8 mouse cellular contexts compared by ENCODE assay signal in the genomic region with DNA sequence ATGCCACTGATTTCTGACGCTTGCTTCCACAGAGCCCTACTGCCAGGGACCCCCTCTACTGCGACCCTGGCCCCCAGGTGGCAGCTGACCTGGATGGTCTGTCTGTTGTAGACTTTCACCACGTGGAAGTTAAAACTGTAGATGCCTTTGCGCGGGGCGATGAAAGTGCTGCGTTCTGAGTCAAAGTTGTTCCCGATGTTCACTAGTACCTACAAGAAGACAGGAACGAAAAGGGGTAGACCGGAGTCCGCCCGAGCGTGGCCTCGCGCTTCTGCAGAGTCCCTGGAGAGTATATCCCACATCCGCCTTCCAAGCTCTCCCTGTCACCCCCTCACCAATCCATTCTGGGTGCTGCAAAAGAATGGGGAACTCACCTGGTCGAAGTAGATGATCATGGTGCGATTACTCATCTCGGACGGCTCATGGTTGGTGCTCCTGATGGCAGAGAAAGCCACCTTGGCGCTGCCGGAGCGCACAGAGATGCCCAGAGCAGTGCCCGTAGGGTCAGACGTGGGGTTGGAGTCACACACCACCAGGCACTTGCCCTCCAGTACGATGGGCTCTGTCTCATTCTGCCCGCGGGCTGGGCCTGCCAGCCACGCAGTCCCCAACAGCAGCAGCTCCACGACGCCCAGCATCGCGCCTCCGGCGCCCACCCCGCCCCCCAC. TPM values are rescaled to one million over a fixed set of nuclear protein-coding genes. Genes with fewer than 3 reads are reported as not detected.
DNase-seq lines count a peak whose midpoint lies in the region; ATAC-seq and TF ChIP-seq lines count a peak whose summit lies in the region.

No protein-coding gene starts in this region.

- 2% methylated on average over 32 of the region's 36 CpGs for WGBS in lung, embryonic 16.5 days
- WGBS in embryonic facial prominence, embryonic 10.5 days = under 1% methylated on average over 36 of the region's 36 CpGs
- 1% methylated on average over 30 of the region's 36 CpGs for WGBS in hindbrain, embryonic 16.5 days
- under 1% methylated on average over 35 of the region's 36 CpGs for WGBS in midbrain, postnatal 0 days
- WGBS in thymus, adult 2 months = 11% methylated on average over 36 of the region's 36 CpGs

- peak overlapping the region; percentile 55 for H3K4me3 ChIP-seq in lung, embryonic 16.5 days (ENCODE audit: low read length)
- H3K4me3 ChIP-seq in embryonic facial prominence, embryonic 10.5 days = peak overlapping the region; percentile 69
- peak overlapping the region; percentile 76 for H3K4me3 ChIP-seq in hindbrain, embryonic 16.5 days (ENCODE audit: low read length)
- H3K4me3 ChIP-seq in midbrain, postnatal 0 days (ENCODE audit: low read depth, low read length) = peak overlapping the region; percentile 58
- no peak overlapping the region for H3K4me3 ChIP-seq in thymus, adult 2 months (ENCODE audit: control insufficient read depth, insufficient read depth, low read length)

- H3K36me3 ChIP-seq in lung, embryonic 16.5 days (ENCODE audit: control insufficient read depth, insufficient read depth, low read length) = no peaks in the 10 kb centered on the region
- no peaks in the 10 kb centered on the region for H3K36me3 ChIP-seq in embryonic facial prominence, embryonic 10.5 days (replicated peaks)
- no peaks in the 10 kb centered on the region for H3K36me3 ChIP-seq in hindbrain, embryonic 16.5 days (ENCODE audit: control insufficient read depth, insufficient read depth, low read length)
- no peaks in the 10 kb centered on the region for H3K36me3 ChIP-seq in midbrain, postnatal 0 days (ENCODE audit: insufficient read depth, low read length)
- H3K36me3 ChIP-seq in thymus, adult 2 months (ENCODE audit: control insufficient read depth, insufficient read depth, low read length) = no peaks in the 10 kb centered on the region

- no peak for TF ChIP-seq POLR2A in thymus, adult 2 months (IDR thresholded peaks at IDR 0.05; ENCODE audit: control insufficient read depth, extremely low read depth, insufficient read depth, low read length, poor library complexity)

- H3K9ac ChIP-seq in lung, embryonic 16.5 days (ENCODE audit: low read length) = no peak overlapping the region
- H3K9ac ChIP-seq in hindbrain, embryonic 16.5 days (ENCODE audit: low read depth, low read length) = peak overlapping the region; percentile 75
- H3K9ac ChIP-seq in midbrain, postnatal 0 days (replicated peaks; ENCODE audit: low read length, poor library complexity, severe bottlenecking) = peak overlapping the region; percentile 57

- no peak for TF ChIP-seq CTCF in midbrain, postnatal 0 days (IDR thresholded peaks at IDR 0.05)
- TF ChIP-seq CTCF in thymus, adult 2 months (IDR thresholded peaks at IDR 0.05; ENCODE audit: borderline replicate concordance, control insufficient read depth, extremely low read depth, insufficient read depth, low read length, poor library complexity) = no peak

- H3K4me1 ChIP-seq in lung, embryonic 16.5 days (replicated peaks; ENCODE audit: control insufficient read depth, insufficient read depth, low read length) = peaks cover 25% of the 10 kb centered on the region
- peaks cover 51% of the 10 kb centered on the region for H3K4me1 ChIP-seq in embryonic facial prominence, embryonic 10.5 days
- H3K4me1 ChIP-seq in hindbrain, embryonic 16.5 days (ENCODE audit: control insufficient read depth, insufficient read depth, low read depth, low read length) = peaks cover 32% of the 10 kb centered on the region
- peaks cover 11% of the 10 kb centered on the region for H3K4me1 ChIP-seq in midbrain, postnatal 0 days (ENCODE audit: insufficient read depth, low read length)
- H3K4me1 ChIP-seq in thymus, adult 2 months (replicated peaks; ENCODE audit: control insufficient read depth, insufficient read depth, low read length) = peaks cover 10% of the 10 kb centered on the region

- H3K27ac ChIP-seq in lung, embryonic 16.5 days (ENCODE audit: low read length) = no peak overlapping the region
- H3K27ac ChIP-seq in embryonic facial prominence, embryonic 10.5 days (replicated peaks) = peak overlapping the region; percentile 68
- peak overlapping the region; percentile 78 for H3K27ac ChIP-seq in hindbrain, embryonic 16.5 days (ENCODE audit: low read depth, low read length)
- H3K27ac ChIP-seq in midbrain, postnatal 0 days (ENCODE audit: low read depth, low read length) = 0 out of 2 replicates have a peak overlapping the region, but pooled peaks have one; percentile 47
- no peak overlapping the region for H3K27ac ChIP-seq in thymus, adult 2 months (ENCODE audit: control insufficient read depth, insufficient read depth, low read length)

- no peaks in the 10 kb centered on the region for H3K9me3 ChIP-seq in lung, embryonic 16.5 days (ENCODE audit: control insufficient read depth, low read length)
- no peaks in the 10 kb centered on the region for H3K9me3 ChIP-seq in embryonic facial prominence, embryonic 10.5 days
- H3K9me3 ChIP-seq in hindbrain, embryonic 16.5 days (ENCODE audit: control insufficient read depth, low read length) = no peaks in the 10 kb centered on the region
- H3K9me3 ChIP-seq in midbrain, postnatal 0 days (ENCODE audit: low read length) = no peaks in the 10 kb centered on the region

- no peak for DNase-seq in lung, postnatal 14 days
- peak; percentile 49 for DNase-seq in embryonic facial prominence, embryonic 10.5 days (ENCODE audit: low spot score)
- peak; percentile 21 for DNase-seq in midbrain, postnatal 0 days (ENCODE audit: low spot score)
- no peak for DNase-seq in urinary bladder, postnatal 25 days (ENCODE audit: low spot score)
- DNase-seq in thymus, adult 2 months = no peak
- no peak for DNase-seq in adipocyte (ENCODE audit: low spot score)

- peak overlapping the region; percentile 98 for H3K4me2 ChIP-seq in lung, embryonic 16.5 days (ENCODE audit: low read depth, low read length)
- H3K4me2 ChIP-seq in hindbrain, embryonic 16.5 days (ENCODE audit: low read length) = peak overlapping the region; percentile 94
- H3K4me2 ChIP-seq in midbrain, postnatal 0 days (ENCODE audit: low read depth, low read length, poor library complexity, severe bottlenecking) = peak overlapping the region; percentile 91

- H3K27me3 ChIP-seq in lung, embryonic 16.5 days (ENCODE audit: control insufficient read depth, insufficient read depth, low read depth, low read length) = peaks cover 86% of the 10 kb centered on the region
- H3K27me3 ChIP-seq in embryonic facial prominence, embryonic 10.5 days (replicated peaks; ENCODE audit: low read depth, poor library complexity, severe bottlenecking) = peaks cover 96% of the 10 kb centered on the region
- peaks cover 29% of the 10 kb centered on the region for H3K27me3 ChIP-seq in hindbrain, embryonic 16.5 days (replicated peaks; ENCODE audit: control insufficient read depth, insufficient read depth, low read length)
- H3K27me3 ChIP-seq in midbrain, postnatal 0 days (ENCODE audit: insufficient read depth, low read length) = peaks cover 65% of the 10 kb centered on the region
- peaks cover 20% of the 10 kb centered on the region for H3K27me3 ChIP-seq in thymus, adult 2 months (ENCODE audit: control insufficient read depth, insufficient read depth, low read length)

- ATAC-seq in lung, embryonic 16.5 days (ENCODE audit: low read depth) = peak; percentile 4
- peak; percentile 50; the same call in 1 of the 2 replicates for ATAC-seq in hindbrain, embryonic 16.5 days
- ATAC-seq in midbrain, postnatal 0 days (ENCODE audit: low FRiP score) = peak; percentile 17; the same call in 1 of the 2 replicates

RNA-seq across cellular contexts. Expression of a gene that starts 0.7 kb away (rescaled TPM):
- polyA plus RNA-seq in lung, embryonic 16.5 days (2015; fragmentation: Nextera tagmentation; extraction: Ambion mirVana) = not detected in 2 replicates
- 0.95 and 1.1 TPM in 2 replicates for polyA plus RNA-seq in embryonic facial prominence, embryonic 10.5 days (2016; fragmentation: Nextera tagmentation; extraction: Ambion mirVana)
- 30.4 and 34.9 TPM in 2 replicates for polyA plus RNA-seq in hindbrain, embryonic 16.5 days (2015; fragmentation: Nextera tagmentation; extraction: Ambion mirVana)
- total RNA-seq in midbrain, postnatal 0 days (2014; rRNA removed) = 48.2 and 77.3 TPM in 2 replicates
- 17.3 and 24.0 TPM in 2 replicates for polyA plus RNA-seq in midbrain, postnatal 0 days (2015; fragmentation: Nextera tagmentation; extraction: Ambion mirVana)
- 0.12 and 0.19 TPM in 2 replicates for polyA plus RNA-seq in thymus, adult 2 months (2012; rRNA removed)

Comparison
In these comparisons a context has a peak if more than half of its experiments do, and no peak if none do; other contexts are left out.
1. H3K27ac ChIP-seq: peak in embryonic facial prominence, embryonic 10.5 days (single experiment), hindbrain, embryonic 16.5 days (single experiment) and midbrain, postnatal 0 days (single experiment); none in lung, embryonic 16.5 days (single experiment) and thymus, adult 2 months (single experiment).
2. DNase-seq: peak in embryonic facial prominence, embryonic 10.5 days (single experiment) and midbrain, postnatal 0 days (single experiment); none in lung, postnatal 14 days (single experiment), urinary bladder, postnatal 25 days (single experiment), thymus, adult 2 months (single experiment) and adipocyte (single experiment).
3. Peak in every context shown above with its lines, with median percentiles within 50 percentile points of each other: ATAC-seq and H3K4me2 ChIP-seq.